Mouse (Mus musculus): ENCODE measurements at regions not wholly inside any gene's neighbourhood (a gene's known extent, or its start where the extent isn't known, plus 50 kb on each side); places are given as distances from the start of the nearest gene placed in this dataset.

- peak; percentile 1 for DNase-seq
These were observed 335.3 kb upstream of the Ccng1 start for GRCm38 (mm10) chr11:41090391-41090900.

GRCm38 (mm10) chr11:41063570-41063969 is 308.5 kb upstream of the Ccng1 start:
- DNase-seq = no peak

- no peak for DNase-seq
These were observed 302.7 kb upstream of the Ccng1 start for GRCm38 (mm10) chr11:41057796-41058195.

- DNase-seq = no peak
These were observed 274.9 kb upstream of the Ccng1 start for GRCm38 (mm10) chr11:41030018-41030417.

GRCm38 (mm10) chr11:41010096-41010495 is 255.0 kb upstream of the Ccng1 start:
- DNase-seq = no peak

GRCm38 (mm10) chr11:40972806-40973205 is 217.7 kb upstream of the Ccng1 start:
- DNase-seq = no peak

GRCm38 (mm10) chr11:40927168-40927567 is 172.1 kb upstream of the Ccng1 start:
- DNase-seq = no peak

- no peak for DNase-seq
These were observed 136.4 kb upstream of the Ccng1 start for GRCm38 (mm10) chr11:40891485-40891884.

GRCm38 (mm10) chr11:40884509-40884908 is 129.4 kb upstream of the Ccng1 start:
- DNase-seq = no peak

- DNase-seq = no peak
These were observed 124.5 kb upstream of the Ccng1 start for GRCm38 (mm10) chr11:40879589-40879988.

GRCm38 (mm10) chr11:40873002-40873401 is 117.9 kb upstream of the Ccng1 start:
- DNase-seq = no peak

- no peak for DNase-seq
These were observed 110.6 kb upstream of the Ccng1 start for GRCm38 (mm10) chr11:40865694-40866093.

- DNase-seq = no peak
These were observed 96.2 kb upstream of the Ccng1 start for GRCm38 (mm10) chr11:40851361-40851760.

GRCm38 (mm10) chr11:40850652-40851092 is 95.6 kb upstream of the Ccng1 start:
- DNase-seq = no peak

- DNase-seq = no peak
These were observed 91.5 kb upstream of the Ccng1 start for GRCm38 (mm10) chr11:40846586-40846985.

GRCm38 (mm10) chr11:40835393-40835792 is 80.3 kb upstream of the Ccng1 start:
- no peak for DNase-seq

Measured in thymus, postnatal 25 days (tissue).